Mouse (Mus musculus) G1E-ER4 (cell line): ENCODE measurements around the gene Tdo2. TPM values are rescaled to one million over a fixed set of nuclear protein-coding genes. Genes with fewer than 3 reads are reported as not detected.

Experiments used
- GATA1 ChIP-seq: IDR thresholded peaks from one replicate; pipeline ENCODE4 v1.8.0; 2012; ENCODE audit warnings: low read length, inconsistent platforms
- polyA plus RNA-seq: library from polyadenylated mRNA; stranded (reverse); fragments of >175 nt; gene quantifications from 2 replicates; pipeline ENCODE4 v1.2.3, GENCODE M21; 2012

The Tdo2 gene
- polyA plus RNA-seq, 1 experiment: not detected

DNA sequence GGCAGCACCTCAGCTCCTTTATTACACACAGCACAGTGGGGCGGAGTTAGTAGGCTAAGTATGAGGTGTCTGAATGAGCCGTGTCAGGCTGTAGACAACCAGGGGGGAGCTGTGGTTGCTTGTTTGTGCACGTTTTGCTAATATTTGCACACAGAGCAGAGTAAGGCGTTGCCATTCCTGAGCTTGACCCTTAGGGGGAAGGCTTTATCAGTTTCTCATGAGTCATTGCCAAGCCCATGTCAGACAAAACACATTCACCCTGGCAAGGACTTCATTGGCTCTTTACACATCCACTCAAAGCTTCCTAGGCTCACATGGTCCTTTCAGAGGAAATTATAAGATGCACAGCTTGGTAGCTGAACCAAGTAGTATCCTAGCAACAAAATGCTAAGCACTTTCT is 53.1 kb downstream of the Tdo2 start:
- TF ChIP-seq GATA1: no peak

DNA sequence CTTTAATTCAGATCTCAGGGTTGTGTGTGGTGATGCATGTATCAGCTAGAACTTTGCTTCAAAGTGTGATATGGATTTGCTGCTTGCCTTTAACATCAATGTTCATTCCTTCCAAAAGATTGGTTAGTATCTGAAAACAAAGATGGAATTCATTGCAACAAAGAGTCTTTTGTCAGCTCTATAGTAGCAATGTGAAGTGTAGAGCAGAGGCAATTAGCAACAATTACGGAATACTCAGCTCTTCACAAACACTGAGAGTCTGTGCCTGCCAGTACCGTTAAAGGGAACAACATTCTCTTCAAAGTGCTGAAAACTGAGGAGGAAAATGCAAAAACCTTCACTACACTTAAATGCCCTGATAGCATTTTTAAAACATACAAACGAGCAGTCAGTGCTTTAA is 56.3 kb downstream of the Tdo2 start:
- no peak for TF ChIP-seq GATA1

DNA sequence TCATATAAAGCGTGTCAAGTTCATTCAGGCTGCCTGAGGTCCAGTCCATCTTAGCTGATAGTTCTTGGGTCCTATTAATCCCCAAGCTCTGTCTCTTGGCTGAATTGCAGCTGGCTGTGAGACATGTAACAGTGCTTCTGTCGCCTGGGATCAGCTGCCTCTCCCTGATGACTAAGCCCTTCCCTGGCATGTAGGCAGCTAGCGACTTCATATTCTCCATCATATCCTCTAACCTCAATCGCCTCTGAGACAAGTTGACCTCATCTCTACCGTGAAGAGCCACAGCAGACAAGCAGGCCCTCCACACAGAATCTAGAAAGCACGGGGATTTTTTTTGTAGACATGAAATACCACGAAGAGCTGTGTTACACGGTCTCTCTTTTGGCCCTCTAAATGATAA is 57.8 kb downstream of the Tdo2 start:
- no peak for TF ChIP-seq GATA1

DNA sequence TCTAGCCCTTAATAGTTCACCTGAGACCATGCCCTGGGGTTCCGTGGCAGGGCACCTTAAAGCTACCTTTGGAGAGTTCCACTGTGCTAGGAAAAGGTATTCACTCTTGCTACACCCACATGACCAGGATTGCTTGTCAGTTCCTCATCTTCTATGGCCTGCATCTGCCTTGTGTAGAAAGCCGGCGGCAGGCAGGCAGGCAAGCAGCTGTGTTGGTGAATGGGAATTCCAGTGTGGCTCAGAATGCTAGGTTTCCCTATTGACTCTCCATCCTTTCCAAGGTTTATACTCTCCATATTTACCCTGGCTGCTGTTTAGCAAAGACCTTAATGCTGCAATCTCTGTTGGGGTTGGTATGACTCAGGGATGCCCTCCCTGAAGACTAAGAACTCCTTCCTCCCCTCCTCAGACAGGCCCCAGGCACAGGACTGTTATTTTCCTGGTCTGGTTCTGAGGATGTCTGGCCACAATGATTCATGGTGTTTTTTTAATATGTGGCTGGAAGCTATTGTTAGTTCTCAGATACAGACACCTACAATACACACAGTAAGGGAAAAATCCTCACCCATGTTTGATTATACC is 58.6 kb downstream of the Tdo2 start:
- no peak for TF ChIP-seq GATA1

GRCm38 (mm10) chr3:81916030-81916686 is 59.8 kb downstream of the Tdo2 start:
- TF ChIP-seq GATA1: no peak

DNA sequence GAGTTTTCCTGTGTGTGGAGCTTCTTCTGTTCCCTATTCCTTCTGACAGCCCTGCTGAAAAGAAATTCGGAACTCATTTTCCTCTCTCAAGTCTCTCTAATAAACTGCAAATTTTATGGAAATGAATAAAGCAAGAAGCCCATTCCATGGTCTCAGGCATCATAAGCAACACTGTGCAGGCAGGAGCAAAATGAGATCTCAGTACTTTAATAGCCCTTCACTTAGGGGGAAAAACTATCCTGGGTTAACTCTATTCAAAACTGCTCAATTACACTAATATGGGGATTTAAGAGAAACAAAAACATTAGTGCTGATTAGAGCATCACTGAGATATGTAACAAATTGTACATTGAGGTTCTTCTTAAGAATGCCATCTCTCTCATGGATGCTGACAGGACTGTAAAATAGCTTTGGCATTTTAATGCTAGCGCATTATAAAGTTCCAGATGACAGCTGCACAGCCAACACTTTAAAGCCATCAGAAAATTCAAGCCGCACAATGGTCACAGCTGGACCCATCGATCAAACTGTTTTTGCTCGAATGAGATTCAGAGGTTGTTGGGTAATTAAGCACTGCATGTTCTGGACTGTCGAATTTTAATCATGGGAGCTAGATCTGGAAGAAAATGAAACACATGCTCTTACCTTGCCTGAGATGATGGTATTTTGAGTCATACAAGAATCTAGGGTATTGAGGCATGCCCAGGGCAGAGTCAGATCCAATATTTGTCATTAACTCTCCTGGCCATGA is 65.5 kb downstream of the Tdo2 start:
- no peak for TF ChIP-seq GATA1

Other genes with a start within 250 kb of the Tdo2 start
- gene Ctso, start 43.6 kb downstream of the Tdo2 start, polyA plus RNA-seq: 0.97 and 1.7 TPM in 2 replicates
- not detected in 2 replicates for gene Asic5, start 6.1 kb upstream of the Tdo2 start, polyA plus RNA-seq
- gene Gucy1b1, start 98.5 kb upstream of the Tdo2 start, polyA plus RNA-seq: not detected in 2 replicates
- not detected in 2 replicates for gene Gucy1a1, start 169.6 kb upstream of the Tdo2 start, polyA plus RNA-seq